Mouse (Mus musculus): Measurements from ENCODE around the gene Tomm22.
A peak's percentile ranks its signal among the peaks of the same experiment; 100 is the strongest.

Tomm22 gene

DNA sequence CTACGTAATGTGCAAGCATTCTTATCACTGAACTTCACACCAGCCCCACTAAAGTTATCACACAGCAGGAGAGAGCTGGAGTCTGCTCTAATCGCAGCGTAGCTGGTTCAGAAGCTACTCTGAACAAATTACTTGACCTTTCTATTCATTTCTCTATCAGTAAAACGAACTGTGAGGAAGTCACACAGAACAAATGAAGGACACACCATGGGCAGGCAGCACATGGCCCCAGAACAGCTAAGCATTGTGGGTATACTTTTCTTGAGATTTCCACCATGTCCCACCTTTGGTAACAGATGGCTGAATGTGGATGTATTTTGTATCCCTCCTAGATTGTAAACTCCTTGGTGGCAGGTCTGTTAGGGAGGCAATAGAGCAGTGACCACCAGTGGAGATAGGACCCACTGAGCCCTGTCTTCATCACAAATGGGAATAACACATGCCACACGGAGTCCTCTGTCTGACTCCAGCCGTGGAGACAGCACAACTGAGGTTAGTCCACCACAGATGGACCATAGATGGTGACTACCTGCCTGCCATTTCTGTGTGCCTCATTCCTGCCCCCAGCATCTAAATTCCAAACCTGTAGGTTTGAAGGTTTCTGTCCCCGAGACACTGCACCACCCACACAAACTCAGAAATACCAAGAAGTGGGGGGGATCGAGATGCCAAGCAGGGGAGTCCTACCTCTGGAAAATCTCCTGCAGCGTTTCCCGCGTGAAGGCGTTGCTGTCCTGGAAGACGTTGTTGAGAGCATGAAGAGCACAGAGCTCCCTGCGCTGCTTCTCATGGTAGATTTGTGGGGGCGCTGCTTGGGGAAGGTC, 15.6 kb downstream of the Tomm22 start:
- no peak for DNase-seq

DNA sequence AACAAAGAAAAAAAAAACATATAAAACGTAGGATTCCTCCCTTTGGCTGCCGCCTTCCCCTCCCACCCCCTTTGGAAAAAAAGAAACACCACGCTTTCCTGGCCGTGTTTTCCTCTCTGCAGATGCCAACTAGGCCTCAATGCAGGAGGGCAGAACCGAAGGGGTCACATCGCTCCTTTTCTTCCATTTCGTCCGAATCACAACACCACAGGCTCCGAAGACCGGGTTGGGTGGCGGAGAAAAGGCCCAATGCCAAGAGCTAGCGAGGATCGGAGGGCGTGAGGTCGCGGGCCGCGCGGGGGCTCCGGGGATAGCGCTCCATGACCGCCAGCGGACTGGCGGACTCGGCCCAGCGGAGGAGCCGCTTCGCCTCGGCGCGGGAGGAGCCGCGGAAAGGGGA, 16.5 kb downstream of the Tomm22 start:
- DNase-seq = no peak

DNA sequence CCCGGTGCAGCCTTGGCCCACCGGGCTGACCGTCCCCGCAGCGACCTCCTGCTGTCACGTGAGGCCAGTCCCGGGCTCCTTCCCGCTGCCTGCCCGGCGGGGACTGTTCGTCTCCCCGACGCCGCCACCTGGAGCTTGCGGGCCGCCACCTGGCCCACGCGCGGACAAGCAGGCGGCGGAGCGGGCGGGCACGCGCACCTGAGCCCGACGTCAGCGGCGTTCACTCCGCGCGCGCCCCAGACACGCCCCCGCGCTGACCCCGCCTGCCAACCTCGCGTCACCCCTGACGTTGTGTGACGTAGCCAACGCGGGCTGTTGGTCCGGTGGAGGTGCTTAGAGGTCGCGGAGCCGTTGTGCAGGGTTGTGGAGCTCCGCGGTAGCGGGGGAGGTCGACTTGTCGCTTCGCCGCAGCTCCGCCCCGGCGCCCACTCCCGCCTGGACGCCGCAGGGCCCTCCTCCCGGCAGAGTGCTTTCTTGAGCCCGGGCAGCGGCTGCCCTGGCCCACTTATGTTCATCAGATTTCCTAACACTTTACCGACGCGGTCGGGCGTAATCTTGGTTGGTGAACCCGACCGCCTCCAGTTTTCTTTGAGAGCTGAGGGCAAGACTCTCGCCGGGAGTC, 17.1 kb downstream of the Tomm22 start, which contains the start of gene Josd1:
Gene Josd1 (minus strand): TSS at position 274 of the 622 bp plus-strand sequence.
- DNase-seq = peak; percentile 96

DNA sequence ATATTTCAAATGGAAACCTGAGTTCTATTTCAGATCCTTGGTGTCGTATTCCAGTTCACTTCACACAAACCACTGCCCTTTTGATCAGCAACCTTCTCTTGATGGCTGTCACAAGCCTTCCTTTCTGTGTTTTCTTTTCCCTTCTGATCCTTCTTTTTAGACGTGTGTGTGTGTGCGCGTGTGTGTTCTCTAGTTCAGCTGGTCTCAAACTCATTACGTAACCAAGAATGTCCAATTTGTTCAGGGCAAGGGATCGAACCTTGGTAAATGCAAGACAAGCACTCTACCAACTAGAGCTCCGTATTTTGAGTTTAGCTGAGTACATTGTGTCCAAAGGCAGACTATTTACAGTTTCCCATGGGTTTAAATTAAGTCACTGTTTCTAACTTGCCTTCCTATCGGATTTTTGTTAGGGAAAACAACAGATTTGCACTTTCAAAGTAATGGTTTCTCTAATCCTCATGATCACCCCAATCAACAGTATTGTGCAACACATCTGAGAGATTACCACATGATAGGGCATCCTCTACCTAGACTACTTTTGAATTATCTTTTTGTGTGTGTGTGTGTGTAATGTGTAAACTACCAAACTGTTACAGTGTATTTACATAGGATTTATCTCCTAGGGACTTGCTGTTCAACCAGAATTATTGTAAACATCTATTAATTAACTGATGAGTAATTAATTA, 17.8 kb downstream of the Tomm22 start:
- DNase-seq = no peak

DNA sequence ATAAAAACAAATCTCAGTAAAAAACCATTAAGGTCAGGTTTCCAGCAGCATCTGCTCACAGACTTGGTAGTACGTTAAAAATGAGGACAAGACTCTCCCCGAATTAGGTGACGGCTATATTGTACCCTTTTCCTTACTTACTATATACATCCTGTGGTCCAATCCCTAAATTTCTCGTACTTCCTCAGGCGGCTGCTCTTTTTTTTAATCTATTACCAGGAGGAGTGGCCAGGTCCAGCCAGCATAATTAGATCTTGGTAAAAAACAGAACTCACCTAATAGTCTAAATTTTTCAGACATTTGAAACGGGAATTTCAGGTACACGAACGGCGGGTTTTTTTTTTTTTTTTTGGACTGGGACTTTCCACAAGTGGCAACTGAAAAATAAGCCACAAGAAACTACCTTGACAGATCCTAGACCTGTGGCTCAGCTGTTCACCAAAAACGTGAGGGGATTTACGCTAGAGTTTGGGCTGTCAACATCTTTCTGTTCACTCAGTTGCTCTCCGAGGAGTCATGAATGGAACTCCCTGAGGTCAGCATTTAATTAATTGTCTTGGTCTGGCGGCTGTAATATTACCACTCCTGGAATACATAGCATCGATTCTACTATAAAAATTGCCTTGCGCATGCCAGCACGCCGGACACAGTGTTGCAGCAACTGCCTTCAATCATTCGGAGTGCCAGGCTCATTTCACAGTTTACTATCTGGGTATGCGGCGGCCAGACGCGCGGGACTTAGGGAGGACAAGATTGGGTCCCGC, 19.2 kb downstream of the Tomm22 start:
- no peak for DNase-seq

DNA sequence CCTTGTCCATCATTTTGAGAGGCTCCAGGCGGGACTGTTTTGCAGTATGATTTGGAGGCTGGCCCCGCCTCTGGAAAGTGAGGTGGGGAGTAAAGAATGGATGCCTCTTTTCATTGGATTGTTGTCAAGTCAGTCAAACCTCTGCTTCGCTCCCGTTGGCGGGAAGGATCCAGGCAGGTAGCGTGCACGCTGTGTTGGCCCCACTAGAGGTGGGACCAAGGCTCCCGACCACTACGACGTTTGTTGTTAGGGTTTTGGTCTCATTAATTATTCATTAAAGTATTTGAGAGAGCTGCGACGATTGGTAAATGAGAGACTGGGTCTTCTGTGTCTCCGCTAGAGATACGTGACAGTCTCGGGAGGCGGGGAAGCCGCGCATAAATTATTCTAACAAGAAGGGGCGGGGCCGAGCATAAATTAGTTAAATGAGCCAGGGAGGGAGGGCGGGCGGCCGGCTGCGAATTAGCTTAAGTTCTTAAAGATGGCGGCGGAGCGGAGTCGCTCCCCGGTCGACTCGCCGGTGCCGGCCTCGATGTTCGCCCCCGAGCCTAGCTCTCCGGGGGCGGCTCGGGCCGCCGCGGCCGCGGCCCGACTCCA, 19.9 kb downstream of the Tomm22 start, which contains the start of gene Gtpbp1:
Gene Gtpbp1 (plus strand): TSS at position 420 of the 597 bp plus-strand sequence.
- peak; percentile 100 for DNase-seq

DNA sequence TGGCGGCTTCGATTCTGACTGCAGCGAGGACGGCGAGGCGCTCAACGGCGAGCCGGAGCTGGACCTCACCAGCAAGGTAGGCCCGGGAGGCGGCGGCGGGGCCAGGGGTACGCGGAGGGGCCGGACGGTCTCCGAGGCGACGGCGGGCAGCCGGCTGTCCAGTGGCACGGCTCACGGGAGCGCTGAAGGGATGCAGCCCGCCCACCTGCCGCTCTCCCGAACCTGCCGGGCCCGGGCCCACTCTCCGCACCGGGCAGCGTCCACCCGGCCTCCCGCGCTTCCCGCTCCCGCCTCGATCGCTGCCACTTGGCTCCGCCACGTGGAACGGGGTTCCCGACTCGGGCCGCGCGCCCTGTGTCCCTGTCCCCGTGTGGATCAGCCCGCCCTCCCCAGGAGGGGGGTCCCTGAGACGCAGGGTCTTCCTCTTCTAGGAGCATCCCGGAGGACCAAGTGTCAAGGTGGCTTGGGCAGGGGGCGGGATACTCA, 20.4 kb downstream of the Tomm22 start:
- DNase-seq = no peak

DNA sequence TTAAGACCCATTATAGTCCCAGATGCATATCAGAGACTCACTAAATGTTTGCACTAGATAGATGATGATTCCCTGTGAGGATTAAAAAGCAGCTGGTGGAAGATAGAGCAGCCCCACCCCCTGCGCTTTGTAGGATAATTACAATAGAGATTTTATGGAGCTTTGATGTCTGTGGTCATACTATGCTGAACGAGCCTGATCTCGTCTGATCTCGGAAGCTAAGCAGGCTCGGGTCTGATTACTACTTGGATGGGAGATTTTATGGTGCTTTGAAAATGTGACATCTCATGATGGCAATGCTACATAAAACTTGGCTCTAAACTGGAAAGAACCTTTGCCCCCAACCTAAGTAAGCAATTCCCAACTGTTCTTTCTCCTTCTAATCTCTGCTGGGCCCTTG, 21.7 kb downstream of the Tomm22 start:
- DNase-seq = peak; percentile 30

DNA sequence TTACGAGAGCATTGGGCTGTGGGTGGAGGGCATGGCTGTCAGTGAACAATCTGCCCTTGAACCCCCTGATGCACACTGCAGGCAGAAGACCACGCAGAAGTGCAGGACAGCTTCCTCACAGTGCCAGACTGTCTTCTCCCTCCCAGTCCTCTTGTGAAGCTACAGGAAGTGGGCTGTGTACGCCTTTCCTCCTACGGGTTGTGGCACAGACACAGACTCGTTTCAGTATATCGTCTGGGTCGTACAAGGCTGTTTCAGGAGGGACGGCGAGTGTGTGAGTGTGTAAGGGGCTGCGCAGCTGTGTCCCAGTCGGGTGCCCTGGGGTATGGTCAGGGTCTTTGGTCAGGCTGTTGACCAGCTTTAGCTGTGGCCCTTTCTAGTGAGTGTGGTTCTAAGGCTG, 23.1 kb downstream of the Tomm22 start:
- no peak for DNase-seq

DNA sequence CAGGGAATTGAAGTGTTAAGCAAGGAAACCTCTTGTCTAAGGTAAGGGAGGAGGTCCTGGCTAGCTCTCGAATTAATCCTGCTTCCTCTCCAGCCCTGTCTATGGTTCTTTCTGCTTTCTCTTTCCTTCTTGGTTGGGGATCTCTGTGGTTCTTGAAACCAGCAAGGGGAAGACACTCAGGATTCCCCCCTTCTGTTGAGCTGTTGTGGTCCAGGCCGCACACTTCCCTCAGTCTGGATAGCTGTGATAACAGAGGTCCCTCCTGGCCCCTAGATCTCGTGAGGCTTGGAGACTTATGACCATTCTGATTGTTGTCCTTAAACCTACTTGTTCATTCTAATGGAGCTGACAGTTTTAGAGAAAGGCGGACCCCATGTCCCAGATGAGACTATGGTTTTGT, 23.9 kb downstream of the Tomm22 start:
- no peak for DNase-seq

DNA sequence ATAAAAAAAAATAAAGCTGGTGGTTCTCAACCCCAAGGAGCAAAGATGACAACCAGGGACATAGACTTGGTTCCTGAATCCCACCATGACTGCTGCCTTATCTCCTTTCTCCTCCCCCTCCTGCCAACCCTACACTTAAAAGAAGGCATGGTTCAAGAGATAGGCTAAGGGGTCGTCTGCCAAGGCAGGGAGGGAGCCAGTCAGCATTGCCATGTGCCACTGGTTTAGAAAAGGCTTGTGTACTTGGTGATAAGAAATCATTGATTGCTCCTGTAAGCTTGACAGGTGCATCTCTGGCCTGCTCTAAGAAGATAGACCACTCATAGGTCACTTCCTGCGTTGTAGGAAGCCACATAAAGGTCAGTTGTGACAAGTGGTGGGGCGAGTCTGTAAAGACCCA, 24.9 kb downstream of the Tomm22 start:
- no peak for DNase-seq

DNA sequence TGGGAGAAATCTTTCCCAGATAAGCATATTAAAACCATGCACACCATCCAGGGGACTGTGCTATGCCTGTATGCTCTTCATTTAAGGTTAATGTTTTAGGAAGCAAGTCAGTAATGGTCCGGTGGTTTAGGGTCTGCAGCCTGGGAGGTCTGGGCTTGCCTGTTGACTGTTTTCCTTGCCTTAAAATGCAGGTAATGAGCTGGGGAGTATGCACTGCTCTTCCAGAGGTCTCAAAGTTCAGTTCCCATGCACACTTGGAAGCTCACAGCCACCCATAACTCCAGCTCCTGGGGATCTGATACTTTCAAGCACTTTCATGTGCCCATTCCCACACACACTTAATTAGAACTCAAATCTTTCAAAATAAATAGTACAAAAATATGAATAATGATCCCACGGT, 25.8 kb downstream of the Tomm22 start:
- DNase-seq = no peak

DNA sequence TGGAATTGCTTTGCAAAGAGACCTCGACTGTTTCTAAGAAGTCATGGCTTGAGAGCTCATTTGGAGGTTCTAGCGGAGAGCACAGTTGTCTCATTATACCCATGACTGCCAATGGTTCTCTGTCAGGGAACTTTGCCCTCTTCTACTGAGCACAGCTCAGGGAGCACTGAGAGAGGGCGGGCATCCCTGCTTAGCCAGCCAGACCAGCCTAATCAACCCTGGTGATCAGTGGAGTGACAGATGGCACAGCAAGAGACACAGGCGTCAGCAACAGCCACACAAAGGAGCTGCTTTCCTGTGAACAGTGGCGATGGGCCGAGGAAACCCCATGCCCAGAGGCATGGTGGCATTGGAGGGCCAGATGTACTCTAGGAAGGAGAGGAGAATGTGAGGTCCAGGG, 26.4 kb downstream of the Tomm22 start:
- peak; percentile 69 for DNase-seq

DNA sequence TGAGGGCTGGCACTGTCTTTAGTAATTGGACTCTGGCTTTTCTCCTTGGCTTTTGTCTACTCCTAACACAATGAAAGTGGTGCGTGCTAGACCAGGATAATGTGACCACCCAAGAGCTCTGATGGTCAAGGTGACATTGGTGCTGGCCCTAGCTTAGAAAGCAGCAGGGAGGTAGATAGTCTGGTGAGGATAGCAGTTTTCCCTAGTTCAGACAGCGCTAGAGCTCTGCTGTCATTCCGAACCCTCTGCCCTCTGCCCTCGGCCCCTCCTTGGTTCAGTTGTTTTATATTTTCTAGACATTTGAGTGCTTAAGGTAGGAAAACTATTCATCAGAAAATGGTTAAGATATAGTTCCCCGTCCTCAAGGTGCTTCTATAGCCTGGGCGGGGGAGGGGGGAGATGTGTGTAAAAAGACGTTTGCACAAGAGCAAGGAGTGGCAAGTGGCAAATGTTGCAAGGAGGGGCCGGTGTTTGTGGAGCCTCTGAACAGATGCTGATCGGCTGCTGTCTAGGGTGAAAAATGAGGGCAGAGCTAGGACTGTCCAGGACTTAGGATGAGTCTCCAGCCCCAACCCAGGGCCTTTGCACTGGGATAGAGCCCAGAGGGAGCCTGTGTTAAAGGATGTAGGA, 27.0 kb downstream of the Tomm22 start:
- DNase-seq = peak; percentile 12

DNA sequence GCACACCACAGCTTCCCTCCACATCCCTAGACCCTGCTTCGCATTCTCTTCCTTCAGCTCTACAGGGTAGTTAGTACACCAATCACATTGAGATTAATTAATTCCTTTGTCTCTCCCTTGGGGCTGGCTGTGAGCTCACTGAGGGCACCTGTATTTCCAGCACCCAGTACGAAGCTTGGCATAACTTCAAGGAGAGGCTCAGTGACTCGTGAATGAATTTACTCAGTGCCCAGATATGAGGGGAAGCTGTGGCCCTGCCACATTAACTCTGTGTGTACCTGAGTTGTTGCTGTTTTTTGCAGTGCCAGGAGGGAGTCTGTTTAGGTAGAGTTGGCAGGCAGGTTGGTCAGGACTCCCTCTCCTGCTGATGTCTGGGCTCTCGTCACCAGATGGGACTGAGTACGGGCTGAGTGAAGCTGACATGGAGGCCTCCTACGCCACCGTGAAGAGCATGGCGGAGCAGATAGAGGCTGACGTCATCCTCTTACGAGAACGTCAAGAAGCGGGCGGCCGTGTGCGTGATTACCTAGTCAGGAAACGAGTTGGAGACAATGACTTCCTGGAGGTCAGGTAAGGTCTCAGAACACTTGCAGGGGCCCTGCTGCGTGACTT, 36.0 kb downstream of the Tomm22 start:
- no peak for DNase-seq

DNA sequence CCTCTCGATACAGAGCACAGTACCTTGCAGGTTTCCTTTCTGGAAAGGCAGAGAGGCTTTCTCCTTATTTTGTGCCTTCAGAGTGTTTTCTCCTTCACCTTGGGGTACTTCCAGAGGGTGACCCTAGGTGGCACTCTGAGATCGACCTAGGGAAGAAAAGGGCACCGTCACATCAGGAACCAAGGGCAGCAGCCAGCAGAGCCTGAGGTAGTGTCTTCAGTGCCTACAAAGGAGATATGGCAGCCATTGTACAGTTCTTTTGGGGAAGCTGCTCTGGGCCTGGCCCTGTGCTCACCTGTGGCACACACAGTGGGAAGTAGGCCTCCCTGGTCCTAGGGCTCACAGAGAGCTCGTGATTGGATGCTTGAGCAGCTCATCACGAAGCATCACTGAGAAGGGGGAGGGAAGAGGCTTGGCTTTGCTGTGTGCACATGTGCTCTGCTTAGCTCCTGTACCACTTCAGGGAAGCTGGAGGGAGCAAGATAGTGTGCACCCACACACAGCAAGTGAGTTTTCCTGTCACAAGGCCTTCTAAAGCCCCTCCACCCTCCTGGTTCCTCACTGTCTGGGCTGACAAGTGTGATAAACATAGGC, 37.7 kb downstream of the Tomm22 start:
- DNase-seq = no peak

DNA sequence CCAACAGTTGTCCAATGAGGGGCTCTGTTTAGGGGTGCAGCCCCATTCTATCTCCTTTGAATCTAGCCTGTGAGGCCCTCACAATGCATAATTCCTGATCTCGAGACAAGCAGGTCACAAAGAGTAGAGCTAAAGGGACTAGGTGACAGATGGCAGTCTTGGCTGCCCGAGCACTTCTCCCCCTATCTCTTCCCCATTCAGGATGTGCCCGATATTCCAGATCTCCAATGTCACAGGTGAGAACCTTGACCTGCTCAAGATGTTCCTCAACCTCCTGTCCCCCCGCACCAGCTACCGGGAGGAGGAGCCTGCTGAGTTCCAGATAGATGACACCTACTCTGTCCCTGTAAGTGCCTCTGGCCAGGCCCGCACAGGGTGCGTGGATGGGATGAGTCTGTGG, 45.0 kb downstream of the Tomm22 start:
- no peak for DNase-seq

DNA sequence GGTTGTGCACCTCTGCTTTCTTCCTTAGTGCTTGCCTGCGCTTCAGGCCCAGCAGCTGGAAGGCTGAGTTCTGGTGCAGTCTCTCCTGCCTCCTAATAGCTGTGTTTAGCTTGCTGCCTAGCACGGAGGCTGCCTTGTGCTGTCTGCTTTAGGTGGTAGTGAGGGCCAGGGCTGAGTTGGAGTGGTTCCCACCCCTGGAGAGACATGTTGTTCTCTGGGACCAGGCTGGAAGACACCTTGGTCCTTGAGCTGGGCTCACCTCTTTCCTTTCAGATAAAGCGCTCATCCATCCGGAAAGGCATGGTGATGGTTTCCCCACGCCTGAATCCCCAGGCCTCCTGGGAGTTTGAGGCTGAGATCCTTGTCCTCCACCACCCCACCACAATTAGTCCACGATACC, 46.0 kb downstream of the Tomm22 start:
- DNase-seq = no peak

DNA sequence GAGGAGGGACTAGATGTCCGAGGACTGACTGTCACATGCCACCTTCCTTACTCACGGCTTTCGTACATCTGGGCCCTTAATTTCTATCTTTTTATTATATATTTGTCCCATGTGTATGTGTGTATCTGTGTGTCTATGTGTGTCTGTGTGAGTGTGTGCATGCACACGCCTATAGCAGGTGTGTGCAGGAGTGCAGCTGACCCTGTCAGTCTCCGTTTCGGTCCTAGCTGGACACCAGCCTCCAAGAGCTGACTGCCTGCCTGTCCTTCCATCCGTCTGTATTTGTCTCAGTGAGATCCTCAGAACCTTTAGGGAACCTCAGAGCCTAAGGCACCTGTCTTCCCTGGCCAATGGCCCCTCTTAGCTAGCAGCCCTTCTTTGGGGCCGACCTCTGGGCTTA, 49.6 kb downstream of the Tomm22 start:
- no peak for DNase-seq

DNA sequence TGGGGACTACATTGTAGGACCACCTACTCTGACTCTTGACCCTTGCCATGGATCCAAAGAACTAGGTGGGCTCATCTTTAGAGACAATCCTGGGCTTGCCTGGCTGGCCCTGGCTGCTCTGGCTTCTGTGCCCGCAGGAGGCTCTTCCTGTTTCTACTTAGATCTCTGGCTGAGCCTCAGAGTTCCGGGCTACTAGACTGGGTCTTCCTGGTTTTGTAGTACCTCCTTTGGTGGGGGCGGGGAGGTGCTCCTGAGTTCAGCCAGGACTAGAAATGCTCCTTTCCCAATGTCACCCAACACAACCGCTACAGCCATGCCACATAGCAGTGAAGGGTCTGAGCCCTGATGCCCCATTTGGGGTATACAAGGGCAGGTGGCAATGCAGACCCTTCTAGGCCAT, 50.1 kb downstream of the Tomm22 start:
- DNase-seq = no peak

Measured in retina, postnatal 1 day (tissue).